ENCODE assay signal across 31 mouse cellular contexts in genomic region chr8:72187793-72188331, GRCm38 (mm10). TPM values are rescaled to one million over a fixed set of nuclear protein-coding genes. Genes with fewer than 3 reads are reported as not detected.
"Had no signal": no experiment of that assay in that cellular context is flagged by ENCODE, and none has a peak within 500 bp of the region (broad histone marks: within the 10 kb centered on the region; RNA-seq: fewer than 3 reads in every experiment).

No protein-coding gene starts in this region.

- H3K4me1 ChIP-seq: limb, embryonic 12.5 days; midbrain, embryonic 12.5 days; neural tube, embryonic 13.5 days had no signal

- H3K9ac ChIP-seq: limb, embryonic 12.5 days; limb, embryonic 15.5 days; liver, embryonic 14.5 days; liver, postnatal 0 days; lung, embryonic 14.5 days; midbrain, embryonic 12.5 days; neural tube, embryonic 13.5 days had no signal

- H3K4me3 ChIP-seq: limb, embryonic 12.5 days; limb, embryonic 15.5 days; megakaryocyte, embryonic 14.5 days; midbrain, embryonic 12.5 days; myocyte; neural tube, embryonic 13.5 days had no signal

- H3K36me3 ChIP-seq: limb, embryonic 12.5 days; limb, embryonic 15.5 days; midbrain, embryonic 12.5 days; neural tube, embryonic 13.5 days had no signal

- H3K27me3 ChIP-seq: limb, embryonic 12.5 days; limb, embryonic 15.5 days; megakaryocyte, embryonic 14.5 days; midbrain, embryonic 12.5 days; neural tube, embryonic 13.5 days had no signal

- H3K9me3 ChIP-seq: limb, embryonic 12.5 days; limb, embryonic 15.5 days; megakaryocyte, embryonic 14.5 days; midbrain, embryonic 12.5 days; neural tube, embryonic 13.5 days had no signal

- ATAC-seq: liver, postnatal 0 days; lung, postnatal 0 days; midbrain, embryonic 16.5 days had no signal

- H3K4me2 ChIP-seq: limb, embryonic 12.5 days; limb, embryonic 15.5 days; liver, embryonic 11.5 days; lung, embryonic 14.5 days; midbrain, embryonic 12.5 days; neural tube, embryonic 13.5 days had no signal

- H3K27ac ChIP-seq: limb, embryonic 12.5 days; limb, embryonic 15.5 days; liver, embryonic 14.5 days; midbrain, embryonic 12.5 days; neural tube, embryonic 13.5 days had no signal

- DNase-seq: kidney, adult 9 months; kidney, postnatal 14 days; kidney, postnatal 4 days; left cerebral cortex, postnatal 4 days; liver, postnatal 0 days; lung, embryonic 14.5 days; retina, postnatal 1 day; right cerebral cortex, postnatal 25 days; thymus, adult 2 months; thymus, postnatal 14 days; thymus, postnatal 4 days had no signal

RNA-seq across cellular contexts. Expression of gene Hsh2d, which starts 1.6 kb away (rescaled TPM):
- total RNA-seq: layer of hippocampus, postnatal 14 days; left cerebral cortex, adult 8-10 months; left cerebral cortex, postnatal 14 days; left cerebral cortex, postnatal 4 days had no signal
- polyA plus RNA-seq: kidney, embryonic 16.5 days; limb, embryonic 12.5 days; limb, embryonic 15.5 days; midbrain, embryonic 12.5 days; midbrain, embryonic 16.5 days; myocyte; neural tube, embryonic 13.5 days had no signal

RNA-seq across cellular contexts. Expression of gene Cib3, which starts 24.8 kb away (rescaled TPM):
- total RNA-seq: layer of hippocampus, postnatal 14 days; left cerebral cortex, adult 8-10 months; left cerebral cortex, postnatal 14 days had no signal
- polyA plus RNA-seq: kidney, embryonic 16.5 days; limb, embryonic 12.5 days; limb, embryonic 15.5 days; liver, embryonic 11.5 days; liver, postnatal 0 days; lung, embryonic 14.5 days; midbrain, embryonic 12.5 days; myocyte; neural tube, embryonic 13.5 days; small intestine, adult 2 months; stomach, embryonic 16.5 days had no signal

RNA-seq across cellular contexts. Expression of gene Gm11034, which starts 25.6 kb away (rescaled TPM):
- total RNA-seq: layer of hippocampus, adult 18-20 months; layer of hippocampus, postnatal 14 days; left cerebral cortex, adult 8-10 months; left cerebral cortex, postnatal 14 days; left cerebral cortex, postnatal 4 days; monocyte, adult 5-6 weeks; neutrophil, adult 5-6 weeks had no signal
- polyA plus RNA-seq: kidney, embryonic 16.5 days; limb, embryonic 12.5 days; limb, embryonic 15.5 days; liver, embryonic 11.5 days; liver, embryonic 14.5 days; liver, postnatal 0 days; lung, embryonic 14.5 days; lung, postnatal 0 days; midbrain, embryonic 12.5 days; midbrain, embryonic 16.5 days; myocyte; neural tube, embryonic 13.5 days; small intestine, adult 2 months; spleen, adult 2 months; stomach, embryonic 16.5 days; thymus, adult 2 months had no signal
